Mouse (Mus musculus) lung, adult 2 months (tissue): ENCODE measurements at regions not wholly inside any gene's neighbourhood (a gene's known extent, or its start where the extent isn't known, plus 50 kb on each side); places are given as distances from the start of the nearest gene placed in this dataset.

Experiments
- DNase-seq: peaks from one replicate; pipeline ENCODE4 v3.0.0; 2022
- H3K4me1 ChIP-seq: fragments of 200-500 bp; 2 replicates; pipeline ENCODE4 v1.6.1; 2011; ENCODE audit warnings: low read length; ENCODE audit not compliant: control insufficient read depth, insufficient read depth
- H3K4me3 ChIP-seq: fragments of 200-500 bp; replicated peaks from 2 replicates; pipeline ENCODE3; 2011; ENCODE audit warnings: low read depth, mild to moderate bottlenecking, control low read depth, low read length; ENCODE audit errors: extremely low read depth
- CTCF ChIP-seq: fragments of 200-500 bp; IDR thresholded peaks from 2 replicates; pipeline ENCODE4 v1.5.1; 2011; ENCODE audit warnings: mild to moderate bottlenecking, low read length, control low read depth; ENCODE audit not compliant: insufficient read depth
- POLR2A ChIP-seq: fragments of 200-500 bp; IDR thresholded peaks from 2 replicates; pipeline ENCODE4 v1.6.1; 2011; ENCODE audit warnings: low read depth, mild to moderate bottlenecking, control low read depth, low read length, borderline replicate concordance; ENCODE audit errors: extremely low read depth
- WGBS: fragments of 180-500 bp; shearing (Covaris S2); methylation state at CpG from one replicate; pipeline ENCODE4 v1.1.7; 2018; 5-methylcytosine and 5-hydroxymethylcytosine counted together

DNA sequence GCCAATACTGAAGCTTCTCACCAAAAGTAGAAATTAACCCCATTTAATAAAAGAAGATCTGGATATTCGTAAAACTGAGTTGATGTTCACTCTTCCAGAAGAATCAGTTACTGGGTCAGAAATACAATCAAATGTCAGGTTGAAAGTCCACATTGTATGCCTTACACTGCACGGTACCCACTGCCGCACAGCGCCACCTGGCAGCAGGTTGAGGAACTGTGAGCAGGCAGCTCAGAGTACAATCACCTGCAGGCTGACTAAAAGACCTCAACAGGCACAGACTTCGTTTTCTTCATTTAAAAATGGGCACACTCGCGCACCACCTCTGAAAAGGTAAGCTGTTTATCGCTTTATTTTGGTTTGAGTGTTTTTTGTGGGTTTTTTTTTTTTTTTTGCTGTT is 341.8 kb upstream of the Mms22l start:
- WGBS: 14% methylated on average over 8 of the region's 8 CpGs
- DNase-seq: no peak

GRCm38 (mm10) chr4:24173750-24174149 is 322.5 kb upstream of the Mms22l start:
- H3K4me3 ChIP-seq: no peak overlapping the region
- DNase-seq: no peak
- TF ChIP-seq CTCF (no peak), POLR2A (no peak)
- no peaks in the 10 kb centered on the region for H3K4me1 ChIP-seq
- 70% methylated on average over 2 of the region's 2 CpGs for WGBS

More for the DNA sequence above, 341.8 kb upstream of the Mms22l start:
- Histone ChIP-seq H3K4me3 (no peak overlapping the region), H3K4me1 (no peaks in the 10 kb centered on the region)
- TF ChIP-seq POLR2A: no peak
- peak; percentile 60 for TF ChIP-seq CTCF

DNA sequence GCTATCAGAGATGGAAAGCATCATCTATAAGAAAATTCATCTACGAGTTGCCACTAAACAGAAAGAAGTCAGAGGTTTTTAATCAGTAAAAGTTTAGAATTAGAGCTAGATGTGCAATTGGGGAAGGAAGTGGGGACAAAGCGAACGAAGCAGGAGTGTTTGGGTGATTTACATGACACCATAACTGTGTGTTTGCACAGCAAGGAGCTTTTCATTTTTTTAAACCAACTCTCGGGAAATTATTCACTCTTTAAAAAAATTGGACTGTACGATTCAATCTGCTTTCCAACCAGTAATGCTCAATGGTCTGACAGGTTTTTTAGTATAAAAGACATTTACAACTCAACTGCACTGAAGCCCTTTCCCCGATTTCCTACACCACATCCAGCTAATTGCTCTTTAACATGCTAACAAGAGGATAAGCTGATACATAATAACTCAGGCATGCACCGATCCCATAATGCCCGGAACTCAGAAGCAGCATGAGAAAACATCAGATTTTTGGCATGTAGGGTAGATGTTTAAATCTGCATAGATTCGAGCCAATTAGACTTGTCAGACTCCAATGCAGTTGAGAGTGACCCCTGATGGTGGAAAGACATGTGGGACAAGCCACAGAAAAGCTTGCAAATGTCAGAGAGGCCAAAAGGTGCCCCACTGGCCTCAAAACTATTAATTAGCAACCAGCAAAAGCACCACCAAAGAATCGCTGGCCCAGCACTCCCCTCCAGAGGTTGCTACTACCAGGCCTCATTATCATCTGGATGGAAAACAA is 282.8 kb upstream of the Mms22l start:
- no peak for DNase-seq
- Histone ChIP-seq H3K4me3 (no peak overlapping the region), H3K4me1 (no peaks in the 10 kb centered on the region)
- TF ChIP-seq CTCF (no peak), POLR2A (no peak)
- WGBS: 65% methylated on average over 10 of the region's 10 CpGs

DNA sequence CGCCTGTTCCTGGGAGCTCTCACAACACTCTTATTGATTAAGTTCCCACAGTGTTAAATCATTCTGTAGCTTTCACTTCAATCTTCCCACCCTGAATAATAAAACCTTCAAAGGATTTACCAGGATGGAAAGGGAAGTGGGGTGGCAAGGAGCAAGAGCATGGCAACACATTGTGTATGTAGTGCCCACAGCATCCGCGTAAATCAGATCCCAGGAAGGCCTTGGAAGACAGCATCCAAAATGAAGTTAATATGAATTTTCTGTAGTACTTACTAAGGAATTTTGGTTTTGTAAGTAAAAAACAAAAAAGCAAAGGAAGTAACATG is 282.3 kb upstream of the Mms22l start:
- TF ChIP-seq CTCF (no peak), POLR2A (no peak)
- WGBS: 81% methylated on average over 3 of the region's 3 CpGs
- DNase-seq: no peak

GRCm38 (mm10) chr4:24218383-24218934 is 277.8 kb upstream of the Mms22l start:
- Histone ChIP-seq H3K4me1 (no peaks in the 10 kb centered on the region), H3K4me3 (no peak overlapping the region)
- no peak for TF ChIP-seq POLR2A
- TF ChIP-seq CTCF: no peak
- DNase-seq: no peak
- 61% methylated on average over 6 of the region's 6 CpGs for WGBS

More for the DNA sequence above, 282.3 kb upstream of the Mms22l start:
- H3K4me1 ChIP-seq: no peaks in the 10 kb centered on the region
- no peak overlapping the region for H3K4me3 ChIP-seq

DNA sequence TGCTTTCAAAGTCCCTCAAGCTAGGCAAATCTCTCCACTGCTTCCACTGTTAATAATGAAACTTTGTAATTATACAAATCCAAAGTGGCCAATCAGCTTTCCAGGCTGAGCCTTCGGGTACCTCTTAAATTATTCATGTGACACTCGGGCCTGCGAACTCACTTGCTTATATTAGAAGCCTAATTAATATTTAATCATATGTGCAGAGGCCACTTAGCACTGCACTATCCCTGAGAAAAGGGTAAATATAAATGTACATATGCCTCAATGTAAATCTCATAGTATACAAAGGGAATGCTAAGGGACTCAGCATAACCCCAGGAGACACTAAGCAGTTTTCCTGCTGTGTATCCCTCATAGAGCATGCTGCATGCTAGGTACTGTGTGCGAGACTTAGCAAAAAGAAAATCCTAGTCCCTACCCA is 277.2 kb upstream of the Mms22l start:
- 67% methylated on average over 4 of the region's 4 CpGs for WGBS
- no peak overlapping the region for H3K4me3 ChIP-seq
- TF ChIP-seq POLR2A: no peak
- no peak for TF ChIP-seq CTCF
- no peak for DNase-seq
- no peaks in the 10 kb centered on the region for H3K4me1 ChIP-seq

DNA sequence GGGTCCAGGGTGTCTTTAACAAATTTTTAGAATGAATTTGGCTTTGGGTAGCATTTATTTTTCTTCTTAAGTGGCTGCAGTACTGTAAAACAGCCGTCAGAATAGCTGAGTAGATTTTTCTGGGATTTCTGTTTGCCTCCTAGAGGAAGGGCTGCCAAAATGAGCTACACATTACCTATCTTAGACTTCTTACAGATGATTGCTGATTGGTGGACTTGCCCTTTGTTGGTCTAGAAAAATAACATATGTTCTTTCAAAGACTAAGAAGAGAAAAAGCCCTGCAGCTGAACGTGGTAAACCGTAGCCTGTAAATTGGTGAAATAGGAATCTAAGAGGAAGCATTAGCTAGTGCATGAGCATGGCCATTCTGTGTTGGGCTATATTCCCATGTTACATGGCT is 276.7 kb upstream of the Mms22l start:
- DNase-seq: no peak
- Histone ChIP-seq H3K4me1 (no peaks in the 10 kb centered on the region), H3K4me3 (no peak overlapping the region)
- 69% methylated on average over 3 of the region's 3 CpGs for WGBS
- TF ChIP-seq CTCF (no peak), POLR2A (no peak)

- WGBS: 57% methylated on average over 6 of the region's 6 CpGs
- no peak for DNase-seq
- Histone ChIP-seq H3K4me1 (no peaks in the 10 kb centered on the region), H3K4me3 (no peak overlapping the region)
- no peak for TF ChIP-seq POLR2A
- TF ChIP-seq CTCF: no peak
Observed at GRCm38 (mm10) chr4:24245124-24245523, 251.1 kb upstream of the Mms22l start.

DNA sequence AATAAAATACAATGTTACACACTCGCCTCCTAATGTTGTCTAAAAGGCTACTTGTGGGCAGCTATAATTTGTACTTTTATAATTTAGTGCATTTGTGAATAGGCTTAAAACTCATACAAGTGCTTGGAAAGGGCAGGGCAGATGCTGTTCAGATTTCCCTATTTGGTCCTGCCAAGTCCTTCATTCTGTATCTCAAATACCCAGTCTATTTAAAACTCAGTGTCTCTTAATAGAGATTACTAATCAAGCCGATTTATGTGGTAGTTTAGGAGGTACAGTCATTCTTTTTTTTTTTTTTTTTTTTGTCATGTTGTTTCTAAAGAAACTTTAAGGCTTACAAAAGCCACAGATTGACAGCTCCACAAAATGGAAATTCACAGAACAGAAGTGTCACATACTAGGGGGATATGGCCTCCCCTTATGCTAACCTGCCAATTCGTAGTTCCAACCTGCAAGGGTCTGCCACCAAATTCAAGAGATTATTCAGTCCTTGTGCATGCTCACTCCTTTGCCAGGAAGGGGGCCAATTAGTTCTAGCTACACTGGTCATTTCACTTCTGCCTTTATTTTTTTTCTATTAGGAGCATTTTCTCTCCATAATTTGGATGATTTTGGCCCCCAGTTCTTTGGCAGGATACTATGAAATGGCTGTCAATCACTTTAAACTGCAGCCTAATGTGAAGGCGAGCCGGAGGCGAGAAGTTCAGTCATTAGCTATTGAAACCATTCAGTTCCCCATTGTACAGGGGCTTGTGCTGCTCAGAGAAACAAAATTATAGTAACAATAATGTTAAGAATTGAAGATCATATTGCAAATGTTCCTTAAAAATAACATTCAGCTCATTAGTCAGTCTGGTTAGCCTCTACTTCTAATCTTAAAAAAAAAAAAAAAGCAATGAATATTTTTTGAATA is 247.9 kb upstream of the Mms22l start:
- no peak for TF ChIP-seq POLR2A
- TF ChIP-seq CTCF: no peak
- WGBS: 71% methylated on average over 6 of the region's 6 CpGs
- no peak for DNase-seq
- H3K4me3 ChIP-seq: no peak overlapping the region
- no peaks in the 10 kb centered on the region for H3K4me1 ChIP-seq
